Mouse (Mus musculus): Measurements from ENCODE around the gene Ski. TPM values are rescaled to one million over a fixed set of nuclear protein-coding genes. Genes with fewer than 3 reads are reported as not detected.
A peak's percentile ranks its signal among the peaks of the same experiment; 100 is the strongest.

The Ski gene
- polyA plus RNA-seq, 1 experiment = 32.2 TPM

DNA sequence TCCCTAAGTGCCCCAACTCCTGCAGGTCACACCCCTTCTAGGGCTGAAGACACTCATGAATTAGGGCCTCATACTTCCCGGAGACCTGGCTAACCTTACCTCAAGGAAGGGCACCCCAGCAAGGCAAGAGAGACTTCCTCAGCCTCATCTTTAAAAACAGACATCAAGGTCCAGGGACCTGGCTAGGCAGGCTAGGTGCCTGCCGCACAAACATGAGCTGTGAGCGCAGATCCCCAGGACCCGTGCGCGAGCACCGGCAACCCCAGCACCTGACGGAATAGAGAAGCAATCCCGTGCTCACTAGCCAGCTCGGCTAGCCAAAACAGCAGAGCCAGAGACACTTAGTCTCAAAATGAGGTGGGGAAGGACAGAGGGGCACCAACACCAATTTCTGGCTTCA, 7.6 kb downstream of the Ski start:
- TF ChIP-seq CTCF (IDR thresholded peaks at IDR 0.05; ENCODE audit: extremely low read depth, insufficient read depth, insufficient read length, insufficient replicate concordance) = no peak
- no peak for TF ChIP-seq POLR2A (IDR thresholded peaks at IDR 0.05; ENCODE audit: low read depth, low read length)
- peaks cover 64% of the 10 kb centered on the region; the same call in 1 of the 2 replicates for H3K4me1 ChIP-seq (ENCODE audit: control insufficient read depth, insufficient read depth, insufficient read length)

DNA sequence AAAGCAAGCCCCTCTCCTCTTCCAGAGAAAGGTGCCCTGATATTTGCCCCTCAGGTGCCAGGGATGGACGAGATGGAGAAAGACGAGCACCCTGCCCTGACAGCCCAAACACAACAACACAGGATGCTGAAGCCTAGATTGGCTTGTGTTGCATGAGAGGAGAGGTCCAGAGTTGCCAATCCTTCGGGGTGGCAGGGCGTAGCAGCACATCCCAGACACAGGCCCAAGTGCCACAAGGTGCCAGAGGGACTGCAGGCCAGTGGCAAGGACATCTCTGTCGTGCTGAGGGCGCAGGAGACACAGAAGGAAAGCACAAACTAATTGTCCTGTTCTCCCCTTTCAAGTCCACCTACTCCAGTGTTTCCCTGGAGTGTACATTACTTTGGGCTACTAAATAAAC, 8.2 kb downstream of the Ski start:
- TF ChIP-seq CTCF (IDR thresholded peaks at IDR 0.05; ENCODE audit: extremely low read depth, insufficient read depth, insufficient read length, insufficient replicate concordance) = no peak
- TF ChIP-seq POLR2A (IDR thresholded peaks at IDR 0.05; ENCODE audit: low read depth, low read length) = no peak
- Histone ChIP-seq H3K36me3 (ENCODE audit: control insufficient read depth, insufficient read depth, low read length) (no peaks in the 10 kb centered on the region), H3K4me1 (ENCODE audit: control insufficient read depth, insufficient read depth, insufficient read length) (peaks cover 63% of the 10 kb centered on the region; the same call in 1 of the 2 replicates), H3K4me3 (ENCODE audit: extremely low read depth, insufficient read depth, insufficient read length) (no peak overlapping the region), H3K27ac (ENCODE audit: insufficient read depth, low read length) (no peak overlapping the region), H3K27me3 (ENCODE audit: control insufficient read depth, insufficient read depth, low read length) (no peaks in the 10 kb centered on the region)
- 85% methylated on average over 6 of the region's 6 CpGs for WGBS
- no peak for DNase-seq (ENCODE audit: low read depth in 1 of 2, low spot score in 2 of 2)

More for the DNA sequence above, 7.6 kb downstream of the Ski start:
- no peak overlapping the region for H3K27ac ChIP-seq (ENCODE audit: insufficient read depth, low read length)
- no peaks in the 10 kb centered on the region for H3K27me3 ChIP-seq (ENCODE audit: control insufficient read depth, insufficient read depth, low read length)
- DNase-seq (ENCODE audit: low read depth in 1 of 2, low spot score in 2 of 2) = no peak
- WGBS = 90% methylated on average over 10 of the region's 10 CpGs
- H3K36me3 ChIP-seq (ENCODE audit: control insufficient read depth, insufficient read depth, low read length) = no peaks in the 10 kb centered on the region
- H3K4me3 ChIP-seq (ENCODE audit: extremely low read depth, insufficient read depth, insufficient read length) = no peak overlapping the region

DNA sequence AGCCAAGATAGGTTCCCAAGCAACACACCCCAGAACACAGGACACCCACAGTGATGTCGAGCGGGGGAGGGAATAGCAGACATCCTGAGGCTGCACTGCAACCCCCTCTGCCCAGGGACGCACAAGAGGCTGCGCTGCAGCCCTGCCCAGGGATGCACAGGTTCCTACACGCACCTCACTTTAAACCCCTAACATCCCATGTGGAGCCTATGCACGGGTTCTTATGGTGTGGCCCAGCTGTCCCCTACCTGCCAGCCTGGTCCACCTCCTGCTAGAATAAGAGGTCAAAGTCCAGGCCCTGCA, 8.7 kb downstream of the Ski start:
- Histone ChIP-seq H3K27me3 (ENCODE audit: control insufficient read depth, insufficient read depth, low read length) (no peaks in the 10 kb centered on the region), H3K36me3 (ENCODE audit: control insufficient read depth, insufficient read depth, low read length) (no peaks in the 10 kb centered on the region), H3K4me3 (ENCODE audit: extremely low read depth, insufficient read depth, insufficient read length) (no peak overlapping the region), H3K27ac (ENCODE audit: insufficient read depth, low read length) (no peak overlapping the region), H3K4me1 (ENCODE audit: control insufficient read depth, insufficient read depth, insufficient read length) (peaks cover 60% of the 10 kb centered on the region; the same call in 1 of the 2 replicates)
- no peak for DNase-seq (ENCODE audit: low read depth in 1 of 2, low spot score in 2 of 2)
- TF ChIP-seq CTCF (IDR thresholded peaks at IDR 0.05; ENCODE audit: extremely low read depth, insufficient read depth, insufficient read length, insufficient replicate concordance) (no peak), POLR2A (IDR thresholded peaks at IDR 0.05; ENCODE audit: low read depth, low read length) (no peak)
- 80% methylated on average over 6 of the region's 6 CpGs for WGBS

DNA sequence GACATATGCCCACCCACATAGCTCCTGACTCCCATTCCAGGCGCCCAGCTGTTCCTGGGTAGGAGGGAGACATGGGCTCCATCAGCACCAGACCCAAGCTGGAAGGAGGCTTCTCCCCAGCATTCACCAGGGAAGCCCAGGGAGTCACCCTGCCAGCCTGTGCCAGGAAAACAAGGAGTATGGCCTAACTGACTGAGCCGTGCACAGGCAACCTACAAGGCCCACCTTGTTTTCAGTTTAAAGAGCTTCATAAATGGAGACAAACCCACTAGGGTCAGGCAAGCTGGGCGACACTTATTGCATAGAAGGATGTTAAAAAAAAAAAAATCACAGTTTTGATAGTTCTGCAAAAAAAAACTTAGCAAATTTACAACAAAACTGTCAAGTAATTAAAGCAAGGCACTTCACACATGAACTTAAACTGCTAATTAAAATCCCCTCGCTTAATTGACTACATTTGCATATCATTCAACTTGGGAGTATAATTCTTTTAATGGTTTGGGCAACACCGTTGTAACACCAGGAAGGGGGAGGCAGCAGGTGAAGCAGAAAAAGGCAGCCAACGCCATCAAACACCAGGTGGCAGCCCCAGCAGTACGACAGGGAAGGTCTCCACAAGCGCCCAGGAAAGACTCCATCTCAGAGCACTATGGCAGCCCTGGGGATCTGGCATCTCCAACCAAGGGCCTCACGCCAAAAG, 9.2 kb downstream of the Ski start:
- TF ChIP-seq POLR2A (IDR thresholded peaks at IDR 0.05; ENCODE audit: low read depth, low read length) (no peak), CTCF (IDR thresholded peaks at IDR 0.05; ENCODE audit: extremely low read depth, insufficient read depth, insufficient read length, insufficient replicate concordance) (0 out of 2 replicates have a peak, but pooled peaks have one; percentile 6)
- H3K4me1 ChIP-seq (ENCODE audit: control insufficient read depth, insufficient read depth, insufficient read length) = peaks cover 60% of the 10 kb centered on the region; the same call in 1 of the 2 replicates
- 69% methylated on average over 9 of the region's 9 CpGs for WGBS

DNA sequence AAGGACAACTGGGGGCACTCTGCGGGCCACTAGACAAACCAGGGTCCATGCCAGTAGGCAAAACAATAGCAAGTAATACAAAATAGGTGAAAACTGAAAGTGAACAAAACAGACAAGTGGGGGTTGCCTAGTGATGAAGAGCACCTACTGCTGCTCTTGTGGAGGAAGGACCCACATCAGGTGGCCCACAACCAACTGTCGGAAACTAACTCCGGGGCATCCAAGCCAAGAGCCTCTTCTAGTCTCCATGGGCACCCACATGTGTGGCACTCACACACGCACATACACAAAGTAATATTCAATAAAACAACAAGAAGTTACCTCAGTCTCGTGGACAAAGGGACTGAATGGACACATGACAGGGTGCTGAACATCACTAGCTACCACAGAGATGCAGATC, 12.9 kb downstream of the Ski start:
- Histone ChIP-seq H3K4me1 (ENCODE audit: control insufficient read depth, insufficient read depth, insufficient read length) (peaks cover 39% of the 10 kb centered on the region; the same call in 1 of the 2 replicates), H3K36me3 (ENCODE audit: control insufficient read depth, insufficient read depth, low read length) (no peaks in the 10 kb centered on the region), H3K4me3 (ENCODE audit: extremely low read depth, insufficient read depth, insufficient read length) (no peak overlapping the region), H3K27me3 (ENCODE audit: control insufficient read depth, insufficient read depth, low read length) (no peaks in the 10 kb centered on the region), H3K27ac (ENCODE audit: insufficient read depth, low read length) (peak overlapping the region; percentile 8; the same call in 1 of the 2 replicates)
- no peak for DNase-seq (ENCODE audit: low read depth in 1 of 2, low spot score in 2 of 2)
- no peak for TF ChIP-seq CTCF (IDR thresholded peaks at IDR 0.05; ENCODE audit: extremely low read depth, insufficient read depth, insufficient read length, insufficient replicate concordance)
- no peak for TF ChIP-seq POLR2A (IDR thresholded peaks at IDR 0.05; ENCODE audit: low read depth, low read length)
- 81% methylated on average over 5 of the region's 5 CpGs for WGBS

More for the DNA sequence above, 9.2 kb downstream of the Ski start:
- Histone ChIP-seq H3K36me3 (ENCODE audit: control insufficient read depth, insufficient read depth, low read length) (no peaks in the 10 kb centered on the region), H3K27ac (ENCODE audit: insufficient read depth, low read length) (no peak overlapping the region), H3K27me3 (ENCODE audit: control insufficient read depth, insufficient read depth, low read length) (no peaks in the 10 kb centered on the region), H3K4me3 (ENCODE audit: extremely low read depth, insufficient read depth, insufficient read length) (no peak overlapping the region)
- no peak for DNase-seq (ENCODE audit: low read depth in 1 of 2, low spot score in 2 of 2)

DNA sequence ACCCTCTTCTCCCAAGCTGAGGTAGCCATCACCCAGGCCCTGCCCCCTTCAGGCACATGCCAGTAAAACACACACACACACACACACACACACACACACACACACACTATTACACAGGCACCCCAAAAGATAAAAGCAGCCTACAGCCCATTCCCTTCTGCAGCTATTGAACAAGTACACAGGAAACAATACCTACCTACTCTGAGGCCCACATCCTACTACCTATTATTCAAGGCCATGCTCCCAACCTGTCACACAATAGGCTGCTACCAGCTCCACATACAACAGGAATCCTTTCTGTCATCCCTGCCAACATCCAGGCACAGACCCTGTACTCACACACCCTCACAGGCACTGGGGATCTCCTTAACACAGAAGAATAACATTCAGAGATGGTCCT, 13.3 kb downstream of the Ski start:
- no peak for TF ChIP-seq CTCF (IDR thresholded peaks at IDR 0.05; ENCODE audit: extremely low read depth, insufficient read depth, insufficient read length, insufficient replicate concordance)
- TF ChIP-seq POLR2A (IDR thresholded peaks at IDR 0.05; ENCODE audit: low read depth, low read length) = no peak
- Histone ChIP-seq H3K4me1 (ENCODE audit: control insufficient read depth, insufficient read depth, insufficient read length) (peaks cover 37% of the 10 kb centered on the region; the same call in 1 of the 2 replicates), H3K27me3 (ENCODE audit: control insufficient read depth, insufficient read depth, low read length) (no peaks in the 10 kb centered on the region), H3K4me3 (ENCODE audit: extremely low read depth, insufficient read depth, insufficient read length) (no peak overlapping the region), H3K27ac (ENCODE audit: insufficient read depth, low read length) (peak overlapping the region; percentile 8; the same call in 1 of the 2 replicates), H3K36me3 (ENCODE audit: control insufficient read depth, insufficient read depth, low read length) (no peaks in the 10 kb centered on the region)
- DNase-seq (ENCODE audit: low read depth in 1 of 2, low spot score in 2 of 2) = no peak

DNA sequence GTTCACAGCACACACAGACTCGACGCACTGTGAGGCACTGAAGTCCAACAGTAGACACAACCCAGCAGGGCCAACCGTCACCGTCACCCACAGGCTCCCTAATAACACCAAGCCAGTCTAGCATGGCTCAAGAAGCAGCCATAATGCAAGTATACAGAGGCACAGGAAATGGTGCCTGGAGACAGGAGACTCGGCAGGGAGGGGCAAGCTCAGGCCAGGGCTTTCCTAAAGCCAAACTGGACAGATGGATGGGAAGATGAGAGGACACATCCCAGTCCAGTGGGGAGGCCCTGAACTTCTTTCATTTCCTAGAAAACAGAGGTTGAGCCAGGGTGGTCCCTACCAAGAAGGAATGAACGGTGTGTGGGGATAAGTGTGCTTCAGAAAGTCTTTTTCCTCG, 13.8 kb downstream of the Ski start:
- whole genome bisulfite sequencing = 87% methylated on average over 7 of the region's 7 CpGs
- Histone ChIP-seq H3K36me3 (ENCODE audit: control insufficient read depth, insufficient read depth, low read length) (no peaks in the 10 kb centered on the region), H3K4me1 (ENCODE audit: control insufficient read depth, insufficient read depth, insufficient read length) (peaks cover 38% of the 10 kb centered on the region; the same call in 1 of the 2 replicates), H3K27me3 (ENCODE audit: control insufficient read depth, insufficient read depth, low read length) (no peaks in the 10 kb centered on the region), H3K4me3 (ENCODE audit: extremely low read depth, insufficient read depth, insufficient read length) (no peak overlapping the region), H3K27ac (ENCODE audit: insufficient read depth, low read length) (no peak overlapping the region)
- TF ChIP-seq CTCF (IDR thresholded peaks at IDR 0.05; ENCODE audit: extremely low read depth, insufficient read depth, insufficient read length, insufficient replicate concordance) = no peak
- no peak for TF ChIP-seq POLR2A (IDR thresholded peaks at IDR 0.05; ENCODE audit: low read depth, low read length)
- no peak for DNase-seq (ENCODE audit: low read depth in 1 of 2, low spot score in 2 of 2)
